Mouse (Mus musculus): ENCODE results near the gene Pip4k2c.

GRCm38 (mm10) chr10:127204589-127204988 lies 6.8 kb downstream of the Pip4k2c start:
- TF ChIP-seq TAL1 (IDR thresholded peaks at IDR 0.05; ENCODE audit: low read length) (no peak), GATA1 (IDR thresholded peaks at IDR 0.05; ENCODE audit: low read length) (no peak)
